ENCODE assay signal across 13 mouse cellular contexts in genomic region chr16:28881787-28882186, GRCm38 (mm10). TPM values are rescaled to one million over a fixed set of nuclear protein-coding genes. Genes with fewer than 3 reads are reported as not detected.
A peak's percentile ranks its signal among the peaks of the same experiment; 100 is the strongest.
DNase-seq lines count a peak whose midpoint lies in the region; ATAC-seq lines count a peak whose summit lies in the region.
"Had no signal": no experiment of that assay in that cellular context is flagged by ENCODE, and none has a peak within 500 bp of the region (broad histone marks: within the 10 kb centered on the region; RNA-seq: fewer than 3 reads in every experiment).

No protein-coding gene starts in this region.

- H3K27me3 ChIP-seq in heart, embryonic 14.5 days (ENCODE audit: control insufficient read depth, insufficient read depth, low read length): no peaks in the 10 kb centered on the region
- H3K27me3 ChIP-seq in lung, embryonic 16.5 days (ENCODE audit: control insufficient read depth, insufficient read depth, low read depth, low read length): no peaks in the 10 kb centered on the region
- H3K27me3 ChIP-seq in forebrain, embryonic 12.5 days: no peaks in the 10 kb centered on the region
- H3K27me3 ChIP-seq: hindbrain, embryonic 15.5 days; midbrain, embryonic 13.5 days had no signal

- 29% methylated on average over 8 of the region's 8 CpGs for WGBS in heart, embryonic 14.5 days
- WGBS in lung, embryonic 16.5 days: 22% methylated on average over 8 of the region's 8 CpGs
- 78% methylated on average over 8 of the region's 8 CpGs for WGBS in forebrain, embryonic 12.5 days

- no peak overlapping the region for H3K9ac ChIP-seq in heart, embryonic 14.5 days (ENCODE audit: low read length)
- no peak overlapping the region for H3K9ac ChIP-seq in lung, embryonic 16.5 days (ENCODE audit: low read length)
- H3K9ac ChIP-seq in forebrain, embryonic 12.5 days: no peak overlapping the region
- H3K9ac ChIP-seq: hindbrain, embryonic 15.5 days; liver, embryonic 14.5 days; midbrain, embryonic 13.5 days had no signal

- peaks cover 28 to 33% of the 10 kb centered on the region in 2 experiments for H3K4me1 ChIP-seq in heart, embryonic 14.5 days (ENCODE audit: control insufficient read depth in 2 of 2, insufficient read depth in 2 of 2, low read length in 2 of 2)
- H3K4me1 ChIP-seq in lung, embryonic 16.5 days (replicated peaks; ENCODE audit: control insufficient read depth, insufficient read depth, low read length): peaks cover 33% of the 10 kb centered on the region
- H3K4me1 ChIP-seq in forebrain, embryonic 12.5 days: peaks cover 40% of the 10 kb centered on the region

- H3K27ac ChIP-seq in heart, embryonic 14.5 days (replicated peaks in 1 of 2; ENCODE audit: control insufficient read depth in 1 of 2, insufficient read depth in 1 of 2, low read depth in 2 of 2, low read length in 2 of 2): no peak overlapping the region
- H3K27ac ChIP-seq in lung, embryonic 16.5 days (ENCODE audit: low read length): no peak overlapping the region
- no peak overlapping the region for H3K27ac ChIP-seq in forebrain, embryonic 12.5 days
- H3K27ac ChIP-seq: hindbrain, embryonic 15.5 days; limb, embryonic 10.5 days; liver, embryonic 14.5 days; midbrain, embryonic 13.5 days had no signal

- no peaks in the 10 kb centered on the region for H3K36me3 ChIP-seq in heart, embryonic 14.5 days (ENCODE audit: control insufficient read depth, insufficient read depth, low read length)
- no peaks in the 10 kb centered on the region for H3K36me3 ChIP-seq in lung, embryonic 16.5 days (ENCODE audit: control insufficient read depth, insufficient read depth, low read length)
- no peaks in the 10 kb centered on the region for H3K36me3 ChIP-seq in forebrain, embryonic 12.5 days (replicated peaks)
- H3K36me3 ChIP-seq: hindbrain, embryonic 15.5 days; limb, embryonic 10.5 days; midbrain, embryonic 13.5 days had no signal

- no peaks in the 10 kb centered on the region for H3K9me3 ChIP-seq in heart, embryonic 14.5 days (ENCODE audit: control insufficient read depth, low read length)
- no peaks in the 10 kb centered on the region for H3K9me3 ChIP-seq in lung, embryonic 16.5 days (ENCODE audit: control insufficient read depth, low read length)
- H3K9me3 ChIP-seq in forebrain, embryonic 12.5 days: no peaks in the 10 kb centered on the region
- H3K9me3 ChIP-seq: hindbrain, embryonic 15.5 days; limb, embryonic 10.5 days; midbrain, embryonic 13.5 days had no signal

- no peak overlapping the region for H3K4me3 ChIP-seq in heart, embryonic 14.5 days (ENCODE audit: control insufficient read depth in 1 of 2, insufficient read depth in 1 of 2, low read depth in 1 of 2, low read length in 2 of 2)
- no peak overlapping the region for H3K4me3 ChIP-seq in lung, embryonic 16.5 days (ENCODE audit: low read length)
- no peak overlapping the region for H3K4me3 ChIP-seq in forebrain, embryonic 12.5 days (replicated peaks)
- H3K4me3 ChIP-seq: hindbrain, embryonic 15.5 days; limb, embryonic 10.5 days; midbrain, embryonic 13.5 days had no signal

- ATAC-seq in heart, embryonic 14.5 days (ENCODE audit: insufficient number of reproducible peaks, insufficient read depth, low FRiP score, low read depth): no peak
- ATAC-seq in lung, embryonic 16.5 days (ENCODE audit: low read depth): peak; percentile 13; the same call in 1 of the 2 replicates
- no peak for ATAC-seq in forebrain, embryonic 12.5 days (ENCODE audit: low FRiP score)
- no peak for ATAC-seq in cerebellum, adult (ENCODE audit: insufficient number of reproducible peaks, low FRiP score, low TSS enrichment)
- ATAC-seq: midbrain, embryonic 13.5 days had no signal

- DNase-seq in gastrocnemius, adult 18-20 months (ENCODE audit: low spot score): peak; percentile 21
- DNase-seq in gastrocnemius, postnatal 10 days: no peak
- peak; percentile 18 for DNase-seq in MN1 (ENCODE audit: low spot score)
- DNase-seq in cerebellum, adult 9-10 months: no peak
- DNase-seq: cerebellum, postnatal 25 days had no signal

- peak overlapping the region; percentile 34 for H3K4me2 ChIP-seq in heart, embryonic 14.5 days (ENCODE audit: low read length)
- H3K4me2 ChIP-seq in lung, embryonic 16.5 days (ENCODE audit: low read depth, low read length): no peak overlapping the region
- no peak overlapping the region for H3K4me2 ChIP-seq in forebrain, embryonic 12.5 days
- H3K4me2 ChIP-seq: hindbrain, embryonic 15.5 days; midbrain, embryonic 13.5 days had no signal

RNA-seq across cellular contexts. Expression of gene Mb21d2, which starts 47.7 kb away (rescaled TPM):
- total RNA-seq in gastrocnemius, adult 18-20 months (2021): 10 to 100 TPM in 1 of 2 experiments, 1 to 10 TPM in 1; 10.0 to 13.4 TPM
- total RNA-seq in gastrocnemius, postnatal 10 days (2021): 1 to 10 TPM; 8.3 to 9.1 TPM
- 4.1 and 4.7 TPM in 2 replicates for polyA plus RNA-seq in heart, embryonic 14.5 days (2014; fragmentation: Nextera tagmentation; extraction: Ambion mirVana)
- polyA plus RNA-seq in lung, embryonic 16.5 days (2015; fragmentation: Nextera tagmentation; extraction: Ambion mirVana): 5.5 and 5.6 TPM in 2 replicates
- polyA plus RNA-seq in forebrain, embryonic 12.5 days (2016; fragmentation: Nextera tagmentation; extraction: Ambion mirVana): 5.8 and 6.6 TPM in 2 replicates

Comparison
In these comparisons a context has a peak if more than half of its experiments do, and no peak if none do; other contexts are left out.
1. DNase-seq: peak in gastrocnemius, adult 18-20 months (single experiment) and MN1 (single experiment); none in gastrocnemius, postnatal 10 days (single experiment) and cerebellum, adult 9-10 months (single experiment).